Mouse (Mus musculus) hindbrain, embryonic 13.5 days (tissue): ENCODE data around the gene Txnip. TPM values are rescaled to one million over a fixed set of nuclear protein-coding genes. Genes with fewer than 3 reads are reported as not detected.

Experiments used
- ATAC-seq: fragments of 200-750 bp; cut with Nextera tagmentation; 2 replicates; pipeline ENCODE4 v1.8.0; 2017; ENCODE audit warnings: moderate TSS enrichment; ENCODE audit not compliant: low FRiP score
- H3K27ac ChIP-seq: fragments of 300-500 bp; sonication (generic); 2 replicates; pipeline ENCODE4 v1.5.1; 2015; ENCODE audit warnings: inconsistent platforms, mild to moderate bottlenecking, moderate library complexity
- H3K27me3 ChIP-seq: fragments of 300-500 bp; sonication (generic); 2 replicates; pipeline ENCODE4 v1.6.1; 2015; ENCODE audit warnings: mild to moderate bottlenecking, inconsistent platforms
- H3K36me3 ChIP-seq: fragments of 300-500 bp; sonication (generic); 2 replicates; pipeline ENCODE4 v1.6.1; 2015; ENCODE audit warnings: mild to moderate bottlenecking, inconsistent platforms
- H3K4me1 ChIP-seq: fragments of 300-500 bp; sonication (generic); replicated peaks from 2 replicates; pipeline ENCODE4 v1.6.1; 2015; ENCODE audit warnings: inconsistent platforms
- H3K4me2 ChIP-seq: fragments of 300-500 bp; sonication (generic); 2 replicates; pipeline ENCODE4 v1.6.1; 2015; ENCODE audit warnings: inconsistent platforms, mild to moderate bottlenecking, moderate library complexity
- H3K4me3 ChIP-seq: fragments of 300-500 bp; sonication (generic); 2 replicates; pipeline ENCODE4 v1.5.1; 2015; ENCODE audit warnings: mild to moderate bottlenecking, inconsistent platforms
- H3K9ac ChIP-seq: fragments of 300-500 bp; sonication (generic); 2 replicates; pipeline ENCODE4 v1.6.1; 2015; ENCODE audit warnings: mild to moderate bottlenecking, inconsistent platforms
- H3K9me3 ChIP-seq: fragments of 300-500 bp; sonication (generic); 2 replicates; pipeline ENCODE4 v1.6.1; 2016; ENCODE audit warnings: inconsistent platforms
- WGBS: fragments of 180-500 bp; shearing (Covaris S2); methylation state at CpG from one replicate; pipeline ENCODE4 v1.1.7; 2015; 5-methylcytosine and 5-hydroxymethylcytosine counted together
- polyA plus RNA-seq: library from polyadenylated mRNA; unstranded; fragments of >200 nt; fragmentation: Nextera tagmentation; extraction: Ambion mirVana; gene quantifications from 2 replicates; pipeline ENCODE4 v1.2.1, GENCODE M21; 2015

The Txnip gene
- polyA plus RNA-seq, 1 experiment from 2014 or later: 67.6 TPM

- WGBS: 82% methylated on average over 19 of the region's 19 CpGs
- Histone ChIP-seq H3K9ac (no peak overlapping the region), H3K27me3 (no peaks in the 10 kb centered on the region), H3K4me1 (peaks cover 18% of the 10 kb centered on the region), H3K4me3 (no peak overlapping the region), H3K4me2 (no peak overlapping the region), H3K27ac (no peak overlapping the region), H3K9me3 (no peaks in the 10 kb centered on the region), H3K36me3 (no peaks in the 10 kb centered on the region)
- no peak for ATAC-seq
Observed at GRCm38 (mm10) chr3:96573611-96574511, 16.1 kb downstream of the Txnip start.

GRCm38 (mm10) chr3:96575272-96575984 is 17.7 kb downstream of the Txnip start:
- H3K27ac ChIP-seq: no peak overlapping the region
- no peaks in the 10 kb centered on the region for H3K9me3 ChIP-seq
- WGBS: 84% methylated on average over 8 of the region's 8 CpGs
- H3K4me1 ChIP-seq: peaks cover 24% of the 10 kb centered on the region
- no peak for ATAC-seq
- no peaks in the 10 kb centered on the region for H3K36me3 ChIP-seq
- no peaks in the 10 kb centered on the region for H3K27me3 ChIP-seq
- no peak overlapping the region for H3K4me3 ChIP-seq
- H3K4me2 ChIP-seq: no peak overlapping the region
- H3K9ac ChIP-seq: no peak overlapping the region

- WGBS: 59% methylated on average over 14 of the region's 14 CpGs
- peak overlapping the region; percentile 71 for H3K27ac ChIP-seq
- peaks cover 1% of the 10 kb centered on the region; the same call in 1 of the 2 replicates for H3K27me3 ChIP-seq
- H3K4me2 ChIP-seq: peak overlapping the region; percentile 38
- H3K36me3 ChIP-seq: no peaks in the 10 kb centered on the region
- peaks cover 31% of the 10 kb centered on the region for H3K4me1 ChIP-seq
- H3K9ac ChIP-seq: no peak overlapping the region
- H3K9me3 ChIP-seq: no peaks in the 10 kb centered on the region
- ATAC-seq: peak; percentile 16; the same call in 1 of the 2 replicates
- H3K4me3 ChIP-seq: peak overlapping the region; percentile 1; the same call in 1 of the 2 replicates
Observed at GRCm38 (mm10) chr3:96576005-96576658, 18.4 kb downstream of the Txnip start.

GRCm38 (mm10) chr3:96576690-96577541 is 19.2 kb downstream of the Txnip start, which contains the start of gene Gm16253:
TSS of gene Gm16253 (plus strand) at chr3:96576984.
- Histone ChIP-seq H3K4me3 (peak within 1 kb of the TSS; percentile 1; the same call in 1 of the 2 replicates), H3K9ac (no peak within 1 kb of the TSS), H3K36me3 (no peaks in the 10 kb centered on the region), H3K27ac (peak within 1 kb of the TSS; percentile 71), H3K27me3 (peaks cover 9% of the 10 kb centered on the region), H3K9me3 (no peaks in the 10 kb centered on the region), H3K4me1 (peaks cover 31% of the 10 kb centered on the region), H3K4me2 (peak within 1 kb of the TSS; percentile 38)
- ATAC-seq: peak; percentile 83
- 23% methylated on average over 17 of the region's 17 CpGs for WGBS

GRCm38 (mm10) chr3:96577566-96577965 is 19.8 kb downstream of the Txnip start:
- Histone ChIP-seq H3K27me3 (peaks cover 11% of the 10 kb centered on the region), H3K4me1 (peaks cover 31% of the 10 kb centered on the region), H3K4me3 (no peak overlapping the region), H3K27ac (peak overlapping the region; percentile 71), H3K9me3 (no peaks in the 10 kb centered on the region), H3K9ac (no peak overlapping the region), H3K36me3 (no peaks in the 10 kb centered on the region), H3K4me2 (no peak overlapping the region)
- no peak for ATAC-seq
- 62% methylated on average over 4 of the region's 4 CpGs for WGBS

- no peaks in the 10 kb centered on the region for H3K9me3 ChIP-seq
- peaks cover 31% of the 10 kb centered on the region for H3K4me1 ChIP-seq
- no peak overlapping the region for H3K27ac ChIP-seq
- peaks cover 11% of the 10 kb centered on the region for H3K27me3 ChIP-seq
- H3K9ac ChIP-seq: 0 out of 2 replicates have a peak overlapping the region, but pooled peaks have one; percentile 43
- H3K36me3 ChIP-seq: no peaks in the 10 kb centered on the region
- H3K4me3 ChIP-seq: no peak overlapping the region
- no peak overlapping the region for H3K4me2 ChIP-seq
- WGBS: 80% methylated on average over 12 of the region's 12 CpGs
- ATAC-seq: no peak
Observed at GRCm38 (mm10) chr3:96578561-96579238, 20.9 kb downstream of the Txnip start.

- no peak overlapping the region for H3K4me3 ChIP-seq
- WGBS: 71% methylated on average over 4 of the region's 4 CpGs
Observed at GRCm38 (mm10) chr3:96579239-96579750, 21.5 kb downstream of the Txnip start.

GRCm38 (mm10) chr3:96579885-96580454 is 22.2 kb downstream of the Txnip start:
- H3K4me1 ChIP-seq: peaks cover 31% of the 10 kb centered on the region
- ATAC-seq: peak; percentile 83
- H3K9ac ChIP-seq: peak overlapping the region; percentile 72
- peak overlapping the region; percentile 30 for H3K4me3 ChIP-seq
- peaks cover 11% of the 10 kb centered on the region for H3K27me3 ChIP-seq
- no peaks in the 10 kb centered on the region for H3K9me3 ChIP-seq
- no peak overlapping the region for H3K27ac ChIP-seq
- H3K36me3 ChIP-seq: no peaks in the 10 kb centered on the region
- 15% methylated on average over 16 of the region's 16 CpGs for WGBS
- H3K4me2 ChIP-seq: peak overlapping the region; percentile 58

More at GRCm38 (mm10) chr3:96579239-96579750, 21.5 kb downstream of the Txnip start:
- no peak overlapping the region for H3K4me2 ChIP-seq
- peaks cover 31% of the 10 kb centered on the region for H3K4me1 ChIP-seq
- no peaks in the 10 kb centered on the region for H3K9me3 ChIP-seq
- H3K27me3 ChIP-seq: peaks cover 11% of the 10 kb centered on the region
- H3K9ac ChIP-seq: 0 out of 2 replicates have a peak overlapping the region, but pooled peaks have one; percentile 43
- no peaks in the 10 kb centered on the region for H3K36me3 ChIP-seq
- no peak overlapping the region for H3K27ac ChIP-seq
- no peak for ATAC-seq

- H3K4me3 ChIP-seq: no peak overlapping the region
- H3K9ac ChIP-seq: no peak overlapping the region
- H3K4me2 ChIP-seq: no peak overlapping the region
- 51% methylated on average over 6 of the region's 6 CpGs for WGBS
- peaks cover 11% of the 10 kb centered on the region for H3K27me3 ChIP-seq
- ATAC-seq: no peak
- H3K27ac ChIP-seq: no peak overlapping the region
- H3K4me1 ChIP-seq: peaks cover 27% of the 10 kb centered on the region
- H3K9me3 ChIP-seq: no peaks in the 10 kb centered on the region
- H3K36me3 ChIP-seq: no peaks in the 10 kb centered on the region
Observed at GRCm38 (mm10) chr3:96581141-96581540, 23.4 kb downstream of the Txnip start.

- Histone ChIP-seq H3K4me2 (no peak overlapping the region), H3K9ac (no peak overlapping the region), H3K27ac (no peak overlapping the region), H3K27me3 (peaks cover 11% of the 10 kb centered on the region), H3K9me3 (no peaks in the 10 kb centered on the region), H3K4me1 (peaks cover 19% of the 10 kb centered on the region), H3K4me3 (no peak overlapping the region), H3K36me3 (no peaks in the 10 kb centered on the region)
- no peak for ATAC-seq
- 92% methylated on average over 16 of the region's 16 CpGs for WGBS
Observed at GRCm38 (mm10) chr3:96581771-96582515, 24.2 kb downstream of the Txnip start.
